Mouse (Mus musculus) lung, postnatal 10 days (tissue): Measurements from ENCODE around the gene Gm17324.

ENCODE experiments used
- DNase-seq: peaks from one replicate; pipeline ENCODE4 v3.0.0; 2021

The Gm17324 gene

DNA sequence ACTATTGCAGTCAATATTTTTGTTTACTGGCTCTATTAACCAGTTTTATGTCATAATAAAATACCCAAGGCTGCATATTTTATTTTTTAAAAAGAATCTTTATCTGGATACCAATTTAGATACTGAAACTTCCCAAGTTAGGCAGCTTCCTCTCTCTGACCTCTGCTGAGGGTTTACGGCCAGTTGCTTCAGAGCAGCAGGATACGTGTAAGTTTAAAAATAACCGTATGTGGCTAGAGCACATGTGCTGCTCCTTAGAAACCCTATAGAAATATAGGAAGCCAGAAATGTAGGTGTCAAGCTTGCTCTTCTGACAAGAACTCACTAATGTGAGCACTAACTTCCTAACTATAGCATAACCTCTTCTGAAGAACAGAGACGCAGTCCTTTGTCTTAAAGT lies 14.8 kb upstream of the Gm17324 start:
- no peak for DNase-seq

DNA sequence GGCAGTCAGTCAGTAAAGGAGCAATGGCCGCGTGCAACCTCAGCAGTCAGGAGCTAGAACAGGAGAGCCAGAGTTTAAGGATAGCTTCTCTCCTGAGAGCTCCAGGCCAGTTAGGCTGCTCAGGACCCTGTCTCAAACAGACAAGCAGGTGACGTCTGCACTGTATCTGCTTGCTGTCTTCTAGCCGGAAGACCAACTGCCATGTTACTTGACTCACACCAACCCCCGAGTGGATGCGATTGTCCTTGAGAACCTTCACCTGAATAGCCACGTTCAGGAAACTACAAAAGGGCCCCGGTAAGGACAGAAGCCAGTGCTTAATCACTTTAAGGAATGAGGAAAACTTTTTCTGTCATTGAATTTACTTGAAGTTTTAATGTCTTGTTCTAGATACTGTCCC lies 8.4 kb upstream of the Gm17324 start:
- no peak for DNase-seq

DNA sequence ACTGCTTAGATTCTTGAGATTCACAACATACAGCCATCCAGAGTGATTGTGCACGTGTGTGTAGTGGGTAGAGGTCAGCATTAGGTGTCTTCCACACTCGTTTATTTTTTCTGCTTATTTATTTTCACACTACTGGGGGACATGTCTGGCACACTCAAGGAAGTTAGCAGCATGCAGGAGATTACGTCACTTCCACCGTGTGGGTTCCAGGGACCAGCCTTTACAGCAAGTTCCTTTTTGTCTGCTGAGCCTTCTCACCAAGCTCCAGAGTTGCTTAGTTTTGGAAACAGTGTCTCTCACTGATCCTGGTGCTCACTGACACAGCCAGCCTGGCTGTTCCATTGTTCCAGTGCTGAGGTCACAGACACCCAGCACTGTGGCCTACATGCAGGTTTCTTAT lies 2.8 kb upstream of the Gm17324 start:
- peak; percentile 30 for DNase-seq

DNA sequence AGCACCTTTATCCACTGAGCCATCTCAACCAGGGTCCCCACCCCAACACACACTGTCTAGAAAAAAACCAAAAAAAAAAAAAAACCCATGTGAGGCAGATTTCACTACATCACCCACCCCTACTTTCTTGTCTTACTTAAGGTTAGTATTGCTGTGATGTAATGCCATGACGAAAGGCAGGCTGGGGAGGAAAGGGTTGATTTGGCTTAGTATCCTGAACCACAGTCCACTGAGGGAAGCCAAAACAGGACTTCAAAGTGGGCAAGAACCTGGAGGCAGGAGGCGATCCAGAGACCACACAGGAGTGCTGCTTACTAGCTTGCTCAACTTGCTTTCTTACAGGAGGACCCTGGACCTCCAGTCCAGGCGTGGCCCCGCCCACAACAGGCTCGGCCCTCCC lies 1.8 kb upstream of the Gm17324 start:
- no peak for DNase-seq

DNA sequence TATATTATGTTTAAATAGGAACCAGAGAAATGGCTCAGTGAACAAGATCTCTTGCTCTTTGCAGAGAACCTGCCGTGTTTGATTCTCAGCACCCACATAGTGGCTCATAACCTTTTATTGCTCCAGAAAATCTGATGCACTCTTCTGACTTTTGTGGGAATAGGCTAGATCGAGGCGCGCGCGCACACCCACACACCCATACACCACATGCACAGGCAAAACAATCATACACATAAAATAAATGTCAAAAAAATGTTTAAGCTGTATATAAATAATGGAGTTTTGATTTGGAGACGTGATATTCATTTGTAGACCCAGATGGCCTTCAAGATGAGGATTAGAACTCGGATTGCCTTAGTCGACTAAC lies 997 bp downstream of the Gm17324 start:
- DNase-seq = no peak

DNA sequence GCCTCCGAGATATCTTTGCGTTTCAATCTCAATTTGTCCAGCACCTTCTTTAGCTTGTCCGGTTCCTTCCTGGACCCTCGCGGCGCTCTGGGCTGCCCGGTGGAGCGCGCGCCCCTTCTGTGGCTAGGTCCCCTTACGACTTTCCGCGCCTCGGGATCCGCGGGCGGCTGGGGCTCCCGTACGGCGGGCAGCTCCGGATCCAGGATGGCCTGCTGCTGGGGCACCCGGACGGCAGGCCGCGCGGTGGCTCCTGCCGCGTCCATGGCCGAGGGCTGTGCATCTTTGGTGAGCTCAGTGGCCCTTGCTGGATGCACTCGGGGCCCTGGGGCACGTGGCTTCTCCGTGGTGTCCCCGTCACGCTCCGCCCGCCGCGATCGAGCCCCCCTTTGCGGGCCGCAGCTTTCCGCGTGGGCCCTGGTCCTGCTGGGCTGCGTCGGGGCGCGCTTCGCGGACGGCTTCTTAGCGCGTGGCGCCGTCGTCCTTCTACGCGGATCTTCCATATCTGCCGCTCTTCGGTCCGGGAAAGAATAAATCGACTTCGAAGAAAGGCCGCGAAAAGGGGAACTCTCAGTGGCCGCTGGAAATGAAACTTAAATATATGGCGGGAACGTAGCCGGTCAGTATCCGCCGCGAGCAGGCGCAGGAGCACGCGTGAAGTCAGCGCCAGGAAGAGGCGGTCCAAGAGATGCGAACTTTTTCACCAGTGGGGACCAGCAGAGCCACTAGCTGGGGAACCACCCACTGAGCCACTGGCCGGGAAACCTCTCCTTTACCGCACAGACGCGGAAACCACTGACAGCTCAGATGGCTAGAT lies 5.8 kb downstream of the Gm17324 start, which contains the start of gene Cgas:
TSS of gene Cgas (minus strand) at position 659 of the 814 bp plus-strand sequence.
- DNase-seq = peak; percentile 77

DNA sequence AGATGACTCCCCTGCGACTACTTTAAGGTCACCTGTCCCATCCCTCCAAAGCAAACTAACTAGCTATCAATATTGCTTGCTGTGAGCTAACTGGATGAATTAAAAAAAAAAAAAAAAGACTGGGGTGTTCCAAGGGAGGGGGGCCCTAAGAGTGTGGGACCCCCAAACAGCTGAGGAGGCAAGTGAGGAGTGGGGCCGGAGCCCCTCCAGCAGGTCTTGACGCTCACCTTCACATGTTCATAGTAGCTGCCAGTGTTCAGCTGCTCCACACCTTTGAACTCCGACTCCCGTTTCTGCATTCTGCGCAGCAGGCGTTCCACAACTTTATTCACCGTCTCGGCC lies 6.4 kb downstream of the Gm17324 start:
- no peak for DNase-seq

DNA sequence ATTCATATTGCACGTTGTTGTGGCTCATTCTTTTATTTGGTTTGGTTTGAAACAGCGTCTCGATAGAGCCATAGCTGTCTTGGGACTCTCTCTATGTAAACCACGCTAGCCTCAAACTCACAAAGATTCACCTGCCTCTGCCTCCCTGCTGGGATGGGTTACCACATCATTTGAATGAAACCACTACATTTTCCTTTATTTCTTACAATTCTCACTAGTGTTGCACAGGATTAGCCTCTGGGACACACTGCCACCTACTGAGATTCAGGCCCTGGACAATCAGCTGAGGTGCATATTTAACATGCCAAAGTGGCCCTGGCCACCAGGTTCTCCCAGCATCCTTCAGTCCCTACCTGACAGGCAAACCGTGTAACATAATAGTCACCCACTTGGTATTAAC lies 9.2 kb downstream of the Gm17324 start:
- no peak for DNase-seq

DNA sequence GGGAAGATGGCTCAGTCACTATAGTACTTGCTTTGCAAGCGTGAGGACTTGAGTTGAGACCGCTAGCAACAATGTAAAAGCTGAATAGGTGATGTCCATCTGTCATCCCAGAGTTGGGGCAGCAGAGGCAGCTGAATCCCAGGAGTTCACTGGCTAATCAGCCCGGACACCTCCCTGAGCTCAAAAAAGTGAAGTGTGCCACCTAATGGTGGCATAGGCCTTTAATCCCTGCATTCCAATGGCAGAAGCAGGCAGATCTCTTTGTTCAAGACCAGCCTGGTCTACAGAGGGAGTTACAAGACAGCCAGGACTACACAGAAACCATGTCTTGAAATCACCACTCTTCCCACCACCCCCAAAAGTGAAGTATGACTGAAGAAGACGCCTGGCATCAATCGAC lies 16.1 kb downstream of the Gm17324 start:
- no peak for DNase-seq

DNA sequence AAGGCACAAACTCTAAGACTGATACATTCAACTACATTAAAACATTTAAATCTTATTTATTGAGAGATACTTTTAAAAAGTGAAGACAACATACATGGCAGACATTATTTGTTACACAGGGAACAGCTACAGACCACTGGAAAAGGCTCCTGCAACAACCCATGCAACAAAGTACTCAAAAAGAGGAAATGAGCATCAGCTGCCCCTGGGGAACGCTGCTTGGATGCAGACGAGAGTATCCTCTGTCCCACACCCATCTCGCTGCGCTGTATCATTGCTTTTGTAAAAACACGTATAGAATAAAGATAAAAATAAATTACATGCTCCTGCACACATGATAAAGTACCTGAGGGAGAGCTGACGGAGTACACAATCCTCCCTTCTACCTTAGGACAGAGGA lies 18.1 kb downstream of the Gm17324 start:
- no peak for DNase-seq

DNA sequence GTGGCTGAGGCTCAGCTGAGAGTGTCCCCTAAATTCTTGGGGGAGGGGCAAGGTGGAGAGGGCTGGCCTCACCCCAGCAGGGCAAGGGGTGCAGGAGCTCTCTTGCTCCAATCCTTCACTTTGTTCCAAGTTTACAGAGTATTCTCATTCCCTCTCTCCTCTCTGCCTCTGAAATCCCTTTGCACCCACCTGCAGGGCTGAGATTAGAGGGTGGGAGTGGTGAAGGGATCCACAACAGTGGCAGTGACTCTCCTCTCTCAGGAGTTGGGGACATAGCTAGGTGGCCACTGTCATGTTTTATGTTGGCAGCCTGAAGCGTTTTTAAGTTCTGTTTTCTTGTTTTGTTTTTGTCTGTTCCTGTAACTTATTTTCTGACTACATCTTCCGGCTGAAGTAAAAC lies 19.0 kb downstream of the Gm17324 start:
- DNase-seq = no peak

DNA sequence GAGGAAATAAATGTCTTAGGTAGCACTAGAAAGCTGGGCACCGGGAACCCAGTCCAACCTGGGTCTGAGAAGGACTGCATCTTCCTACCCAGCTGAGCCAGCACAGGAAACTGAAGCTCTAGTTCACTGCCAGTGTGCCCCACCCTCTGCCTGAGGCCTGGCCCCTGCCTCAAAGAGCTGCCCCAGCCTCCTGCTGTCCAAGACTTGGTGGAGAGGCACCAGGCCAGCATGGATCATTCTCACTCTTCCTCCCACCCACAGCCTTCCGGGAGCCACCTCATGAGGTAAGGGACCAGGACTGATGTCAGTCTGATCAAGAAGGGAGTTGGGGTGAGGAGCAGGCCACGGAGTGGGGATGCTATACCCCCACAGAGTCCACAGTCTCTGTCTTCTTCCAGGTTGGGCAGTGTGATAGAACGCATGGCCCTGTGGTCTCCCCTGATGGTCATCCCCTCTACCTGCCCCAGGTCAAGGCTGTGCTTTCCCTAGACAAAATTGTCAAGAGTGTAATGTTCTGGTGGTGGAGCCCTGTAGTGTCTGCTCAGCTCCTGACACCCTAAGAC lies 19.6 kb downstream of the Gm17324 start:
- DNase-seq = no peak

DNA sequence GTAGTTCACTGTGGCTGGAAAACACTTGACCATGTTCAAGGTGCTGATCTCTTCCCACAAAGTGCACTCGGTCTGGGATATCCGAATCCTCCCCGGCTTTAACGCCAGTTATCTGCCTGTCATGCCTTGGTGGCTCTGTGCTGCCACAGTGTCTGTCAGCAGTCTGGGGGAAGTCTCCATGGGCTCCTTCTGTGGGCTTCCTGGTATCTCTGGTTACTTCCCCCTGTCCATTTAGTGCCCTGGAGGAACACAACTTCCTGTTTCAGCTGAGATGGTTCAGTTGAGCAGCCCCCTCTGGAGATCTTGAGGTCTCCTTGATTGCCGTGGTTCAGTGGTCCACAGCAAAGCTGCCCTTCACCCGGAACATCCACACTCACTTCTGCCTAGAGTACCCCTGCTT lies 20.4 kb downstream of the Gm17324 start:
- no peak for DNase-seq

DNA sequence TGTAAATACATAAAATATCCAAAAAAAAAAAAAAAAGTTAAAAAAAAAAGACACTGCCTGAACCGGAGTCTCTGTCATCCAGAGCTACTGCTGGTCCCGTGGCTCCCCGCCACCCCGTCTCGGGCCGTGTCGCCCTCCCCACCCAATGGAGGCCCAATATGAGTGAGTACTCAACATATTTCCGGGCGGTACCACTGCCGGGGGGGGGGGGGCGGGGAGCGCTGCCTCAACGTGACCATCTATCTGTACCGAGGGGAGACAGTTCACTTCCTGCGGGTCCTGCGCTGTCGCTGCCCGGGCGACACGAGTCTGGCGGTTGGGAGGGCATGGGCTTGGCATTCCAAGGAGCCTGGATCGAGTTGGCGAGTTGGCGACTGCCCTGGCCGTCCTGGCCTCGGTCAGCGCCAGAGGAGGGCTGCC lies 21.2 kb downstream of the Gm17324 start:
- DNase-seq = peak; percentile 13

DNA sequence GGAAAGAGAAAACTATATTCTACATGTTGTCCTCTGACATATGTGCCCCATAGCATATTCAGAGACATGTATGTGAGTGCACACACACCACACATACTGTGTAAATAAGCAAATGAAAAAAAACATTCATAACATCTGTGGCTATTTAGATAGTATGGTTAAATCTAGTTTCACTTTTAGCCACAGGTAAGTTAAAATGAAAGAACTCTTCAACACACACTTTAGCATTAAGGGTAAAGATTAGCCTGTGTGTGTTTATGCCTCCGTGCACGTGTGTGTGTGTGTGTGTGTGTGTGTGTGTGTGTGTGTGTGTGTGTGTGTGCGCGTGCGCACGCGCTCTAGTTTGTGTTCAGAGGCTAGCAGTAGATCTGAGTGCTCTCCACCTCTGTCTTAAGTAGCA lies 47.0 kb downstream of the Gm17324 start:
- no peak for DNase-seq

DNA sequence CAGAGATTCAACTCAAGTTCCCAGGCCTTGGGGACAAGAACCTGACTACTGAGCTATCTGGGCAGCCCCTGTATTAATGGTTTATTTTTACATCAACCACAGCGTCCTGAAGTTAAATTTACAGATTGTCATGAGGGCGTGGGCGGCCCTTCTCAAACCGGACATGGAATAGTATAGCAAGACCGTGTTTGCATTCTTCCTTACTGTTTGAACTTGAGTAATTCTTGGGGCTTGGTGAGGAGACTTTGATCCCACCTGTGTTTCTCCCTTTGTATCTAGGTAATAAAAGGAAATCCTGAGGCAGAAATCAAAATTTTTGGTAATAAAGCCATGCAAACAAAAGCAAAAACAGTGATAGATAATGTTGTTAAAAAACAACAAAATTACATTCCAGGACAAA lies 48.0 kb downstream of the Gm17324 start:
- no peak for DNase-seq
